Mouse (Mus musculus) urinary bladder, postnatal 0 days (tissue): ENCODE results near the gene Gm28557. TPM values are rescaled to one million over a fixed set of nuclear protein-coding genes. Genes with fewer than 3 reads are reported as not detected.

Experiments used
- polyA plus RNA-seq: library from polyadenylated mRNA; unstranded; fragments of >200 nt; fragmentation: Nextera tagmentation; extraction: Ambion mirVana; gene quantifications from 2 replicates; pipeline ENCODE4 v1.2.1, GENCODE M21; 2015

Gm28557 gene
- polyA plus RNA-seq = 1.4 and 2.0 TPM in 2 replicates

DNA sequence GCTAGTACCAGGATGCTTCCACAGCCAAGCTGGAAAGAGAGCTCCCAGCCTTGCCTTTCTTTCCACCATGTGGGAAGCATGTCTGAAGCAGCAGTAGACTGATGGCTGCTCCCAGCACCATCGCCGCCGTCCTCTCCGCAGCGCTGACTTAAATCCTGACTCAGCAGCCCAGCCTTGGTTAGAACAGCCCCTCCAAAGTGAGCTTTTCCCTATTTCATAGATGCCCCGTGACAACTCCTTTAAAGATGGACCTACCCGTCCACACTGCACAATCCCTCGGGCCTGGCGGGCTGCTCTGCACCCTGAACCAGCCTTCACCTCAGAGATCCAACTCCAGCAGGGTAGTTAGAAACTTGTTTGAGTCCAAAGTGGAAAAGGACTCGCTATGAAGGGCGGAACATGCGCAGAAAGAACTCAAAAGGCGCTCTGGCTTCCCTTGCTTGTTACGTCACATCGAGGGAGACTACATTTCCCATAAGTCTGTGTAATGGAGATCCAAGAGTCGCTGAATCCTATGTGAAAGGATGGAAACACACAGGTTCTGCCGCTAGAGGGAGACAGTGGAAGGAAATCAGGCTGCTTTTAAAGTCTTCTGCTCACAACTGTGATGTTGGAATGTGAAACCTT is at the start of gene Gm28557:
Gm28557 (minus strand) TSS at position 411 of the 627 bp plus-strand sequence.

DNA sequence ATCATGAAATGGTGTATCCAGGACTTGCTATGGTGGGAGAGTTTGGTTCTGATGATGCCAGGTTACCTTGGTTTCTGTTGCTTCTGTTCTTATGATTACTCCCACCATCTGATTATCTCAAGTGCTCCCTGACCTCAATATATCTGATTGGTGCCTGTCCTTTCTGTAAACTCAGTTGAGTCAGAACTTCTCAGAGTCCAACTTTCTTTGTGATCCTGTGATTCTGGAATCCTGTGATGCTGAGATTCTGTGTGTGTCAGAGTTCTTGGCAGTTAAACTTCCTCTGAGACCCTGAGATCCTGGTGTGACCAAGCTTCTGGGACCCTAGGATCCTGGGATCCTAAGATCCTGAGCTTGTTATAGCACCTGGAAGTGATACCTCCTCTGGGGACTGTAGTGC is 13.0 kb upstream of the Gm28557 start, which contains the start of gene Zfp759:
Zfp759 (plus strand) TSS at position 301 of the 400 bp plus-strand sequence.

GRCm38 (mm10) chr13:67116163-67116562 is 7.8 kb upstream of the Gm28557 start, which contains the start of gene Rslcan18:
Gene Rslcan18 (minus strand): TSS chr13:67116263.

GRCm38 (mm10) chr13:67097876-67098275 is 10.5 kb downstream of the Gm28557 start, which contains the start of gene Zfp708:
Gene Zfp708 (minus strand): TSS chr13:67097976.

DNA sequence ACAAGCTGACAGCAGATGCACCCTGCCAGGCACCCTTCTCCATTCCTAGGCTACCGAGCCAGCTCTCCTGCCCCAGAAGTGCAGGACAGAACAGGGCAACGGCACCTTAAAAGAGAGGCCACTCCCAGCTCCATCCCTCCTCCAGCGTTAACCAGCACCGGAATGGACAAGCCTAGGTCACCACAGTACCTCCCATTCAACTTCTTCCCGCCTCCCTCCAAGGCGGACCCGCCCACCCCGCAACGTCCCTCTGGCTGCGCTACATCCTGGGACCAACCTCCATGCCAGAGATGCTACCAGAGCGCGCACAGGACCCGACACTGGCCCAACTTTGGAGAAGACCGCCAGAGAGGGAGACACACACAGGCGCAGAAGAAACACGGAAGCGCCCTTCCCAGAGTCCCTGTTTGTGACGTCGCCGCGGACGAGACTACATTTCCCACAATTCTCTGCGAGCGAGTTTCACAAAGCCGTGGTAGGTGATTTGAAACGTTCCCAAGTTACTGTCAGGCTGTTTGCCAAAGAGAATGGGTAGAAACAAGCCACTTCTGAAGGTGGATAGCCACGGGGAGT is 47.5 kb downstream of the Gm28557 start, which contains the start of gene Zfp712:
Zfp712 (minus strand) TSS at position 385 of the 573 bp plus-strand sequence.

Other genes with a start within 250 kb of the Gm28557 start
- gene Gm10767, start 203.7 kb downstream of the Gm28557 start, polyA plus RNA-seq = 0.80 and 1.2 TPM in 2 replicates
- 1.1 and 1.2 TPM in 2 replicates for gene Zfp712, start 47.4 kb downstream of the Gm28557 start, polyA plus RNA-seq
- gene Zfp708, start 10.6 kb downstream of the Gm28557 start, polyA plus RNA-seq = 1.7 and 1.8 TPM in 2 replicates
- gene Rslcan18, start 7.7 kb upstream of the Gm28557 start, polyA plus RNA-seq = 0.08 and 0.14 TPM in 2 replicates
- 0.50 and 0.55 TPM in 2 replicates for gene Zfp759, start 13.1 kb upstream of the Gm28557 start, polyA plus RNA-seq
- 3.3 and 3.8 TPM in 2 replicates for gene Rsl1, start 64.6 kb upstream of the Gm28557 start, polyA plus RNA-seq
- 0.47 and 0.77 TPM in 2 replicates for gene Zfp455, start 85.9 kb upstream of the Gm28557 start, polyA plus RNA-seq
- gene Zfp458, start 169.9 kb upstream of the Gm28557 start, polyA plus RNA-seq = 0.46 and 1.0 TPM in 2 replicates
- 0.30 TPM in 1 of 2 replicates, not detected in the other for gene Zfp457, start 197.9 kb upstream of the Gm28557 start, polyA plus RNA-seq
- gene Zfp595, start 224.0 kb upstream of the Gm28557 start, polyA plus RNA-seq = 1.1 TPM in 2 replicates